Mouse (Mus musculus) kidney, adult 8-10 months (tissue): ENCODE results near the gene Abcb8.

Experiments
- DNase-seq, 2 experiments: peaks; one replicate each; pipeline ENCODE4 v3.0.0; 2022

The Abcb8 gene

GRCm38 (mm10) chr5:24427285-24427633, 33.8 kb downstream of the Abcb8 start:
- DNase-seq, result no peak

DNA sequence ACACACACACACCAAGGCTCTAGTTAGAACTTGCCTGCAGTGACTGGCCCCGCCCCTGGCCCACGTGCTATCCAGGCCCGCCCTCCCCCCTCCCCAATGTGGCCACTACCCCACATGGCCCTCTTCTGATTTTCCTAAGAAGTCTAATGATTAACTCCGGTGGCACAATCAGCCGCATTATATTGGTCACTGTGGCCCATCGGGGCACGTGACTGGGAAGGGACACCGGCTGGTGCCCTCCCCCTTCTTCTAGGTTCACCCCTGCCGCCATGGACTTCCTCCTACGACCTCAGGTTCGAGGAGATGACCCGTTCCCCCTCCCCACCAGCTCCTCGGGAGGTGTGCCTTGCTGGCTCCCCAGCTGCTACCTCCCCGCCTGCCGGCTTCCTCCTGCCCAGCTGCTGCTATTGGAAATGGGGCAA, 34.5 kb downstream of the Abcb8 start:
- DNase-seq, result peak; percentile 87 to 92

DNA sequence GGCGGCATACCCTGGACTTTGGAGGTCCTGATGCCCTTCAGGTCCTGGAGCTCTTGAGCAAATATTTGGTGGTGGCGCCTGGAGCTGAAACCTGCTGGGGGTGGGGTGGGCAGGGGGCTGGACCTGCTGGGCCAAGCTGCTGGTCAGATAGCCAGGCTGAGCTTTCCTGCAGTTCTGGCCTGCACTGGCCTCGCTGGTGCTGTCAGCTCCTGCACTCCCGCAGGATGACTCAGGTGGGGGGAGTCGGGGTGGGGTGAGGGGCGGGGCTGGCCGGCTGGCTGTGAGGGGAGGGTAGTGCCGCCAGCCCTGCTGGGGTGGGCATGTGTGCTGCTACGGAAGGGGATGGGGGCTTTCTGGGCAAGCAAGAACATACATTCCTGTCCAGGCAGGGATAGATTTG, 35.1 kb downstream of the Abcb8 start:
- no peak for DNase-seq

- no peak for DNase-seq
Observed at GRCm38 (mm10) chr5:24433993-24434392, 40.5 kb downstream of the Abcb8 start.

DNA sequence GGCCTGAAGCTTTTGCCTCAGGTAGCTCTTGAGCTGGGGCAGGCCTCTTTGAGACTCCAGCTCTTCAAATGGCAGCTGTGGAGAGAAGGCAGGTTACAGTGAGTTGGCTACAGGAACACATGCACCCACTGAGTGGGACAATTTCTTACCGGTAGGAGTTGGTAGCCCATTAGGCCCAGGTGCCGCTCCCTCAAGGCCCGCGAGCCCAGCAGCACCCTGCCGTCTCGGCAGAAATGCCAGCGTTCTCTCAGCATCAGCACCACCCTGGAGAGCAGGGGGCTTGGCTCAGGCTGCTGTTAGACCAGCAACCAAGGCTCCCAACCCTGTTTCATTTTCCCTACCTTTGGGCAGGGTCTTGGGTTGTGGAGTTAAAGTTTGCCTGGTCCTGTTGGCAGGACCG, 47.7 kb downstream of the Abcb8 start:
- no peak for DNase-seq

DNA sequence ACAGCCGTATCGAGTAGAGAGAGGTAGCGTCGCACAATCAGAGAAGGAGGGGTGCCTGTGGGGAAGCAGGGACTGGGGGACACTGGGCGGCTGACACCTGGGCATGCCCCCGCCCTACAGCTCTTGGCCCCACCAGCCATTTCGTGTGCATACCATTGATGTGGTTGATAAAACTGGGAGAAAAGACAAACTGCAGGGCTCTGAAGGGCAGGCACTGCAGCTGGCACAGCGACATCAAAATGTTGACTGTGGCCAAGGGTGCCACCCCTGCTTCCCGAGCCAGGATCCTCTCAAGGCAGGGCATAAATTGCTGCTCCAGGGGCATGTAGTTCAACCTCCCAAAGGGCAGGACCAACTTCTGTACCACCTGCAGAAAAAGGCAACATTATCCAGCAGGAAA, 48.6 kb downstream of the Abcb8 start:
- DNase-seq, result no peak

GRCm38 (mm10) chr5:24443204-24443603, 49.7 kb downstream of the Abcb8 start:
- DNase-seq, result no peak

DNA sequence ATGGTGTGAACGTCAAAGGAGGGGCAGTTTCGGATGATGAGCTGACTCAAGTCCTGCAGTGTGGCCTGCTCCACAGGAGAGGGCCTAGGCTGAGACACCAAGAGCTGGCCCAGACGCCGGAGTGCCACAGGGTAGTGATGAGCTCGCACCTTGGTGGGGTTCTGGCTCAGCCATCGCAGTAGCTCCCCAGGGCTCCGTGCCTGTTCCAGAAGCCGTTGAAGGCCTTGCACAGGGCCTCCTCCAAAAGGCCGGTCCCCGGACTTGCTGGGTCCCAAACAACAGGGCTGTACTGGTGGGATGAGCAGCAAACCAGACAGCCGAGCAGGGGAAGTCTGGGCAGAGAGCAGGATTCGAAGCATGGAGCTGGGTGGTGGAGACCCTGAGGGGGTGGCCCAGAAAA, 50.5 kb downstream of the Abcb8 start:
- no peak for DNase-seq

- DNase-seq, result peak; percentile 93
Observed at GRCm38 (mm10) chr5:24444746-24445427, 51.4 kb downstream of the Abcb8 start, which contains the start of gene Fastk. Gene Fastk (minus strand): TSS chr5:24445287.

DNA sequence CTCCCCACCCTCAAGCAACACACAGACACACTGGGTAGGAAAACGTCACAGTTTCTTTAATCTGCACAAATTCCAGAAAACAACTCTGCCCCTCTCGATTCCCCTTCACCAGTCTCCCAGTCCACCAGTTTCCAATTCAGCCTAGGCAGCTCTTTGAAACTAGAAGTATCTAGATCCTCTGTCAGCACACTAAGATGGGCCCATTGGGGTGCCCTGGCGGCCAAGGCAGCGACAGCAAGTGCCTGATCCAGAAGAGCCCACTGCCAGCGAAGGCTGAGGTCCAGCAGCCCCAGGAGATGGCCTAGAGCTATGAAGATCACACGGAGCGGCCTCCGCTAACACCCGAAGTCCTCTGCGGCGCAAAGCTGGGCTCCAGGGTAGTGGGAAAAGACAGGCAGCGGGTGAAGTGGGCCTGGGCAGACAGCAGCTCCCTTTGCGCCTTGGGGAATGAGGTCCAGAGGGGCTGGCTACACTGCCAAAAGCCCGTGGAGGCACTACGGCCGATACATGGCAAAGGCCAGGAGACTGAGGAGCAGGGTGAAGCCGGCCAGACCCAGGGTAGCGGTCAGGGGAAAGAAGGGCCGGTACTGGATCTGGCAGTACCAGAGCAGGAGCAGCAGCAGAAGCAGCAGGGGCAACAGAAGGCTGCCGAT, 52.1 kb downstream of the Abcb8 start:
- DNase-seq, result no peak

DNA sequence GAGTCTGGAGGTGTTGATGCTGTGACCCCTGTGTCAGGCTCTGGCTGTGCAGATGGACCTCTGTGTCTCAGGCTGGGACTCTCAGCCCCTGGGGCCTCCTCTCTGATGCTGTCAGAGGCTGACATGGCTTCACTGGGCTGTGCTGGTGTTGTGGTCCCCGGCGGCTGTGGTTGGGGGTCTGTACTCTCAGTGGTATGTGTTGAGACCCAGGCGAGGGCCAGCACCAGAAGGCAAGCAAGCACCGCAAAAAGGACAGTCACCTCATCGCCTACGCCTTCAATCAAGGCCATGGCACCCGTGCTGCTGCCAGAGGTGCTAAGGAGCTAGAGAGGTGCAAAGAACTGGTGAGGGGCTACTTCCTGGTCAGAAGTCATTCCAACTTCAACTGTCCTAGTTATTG, 53.2 kb downstream of the Abcb8 start:
- no peak for DNase-seq

GRCm38 (mm10) chr5:24447624-24448298, 54.3 kb downstream of the Abcb8 start, which contains the start of gene Tmub1:
Gene Tmub1 (minus strand): TSS chr5:24447854.
- peak; percentile 87 to 93 for DNase-seq

- peak; percentile 67 to 79 for DNase-seq
Observed at GRCm38 (mm10) chr5:24451264-24452029, 58.0 kb downstream of the Abcb8 start.

GRCm38 (mm10) chr5:24452030-24452690, 58.7 kb downstream of the Abcb8 start, which contains the start of gene Agap3:
Gene Agap3 (plus strand): TSS chr5:24452177.
- no peak for DNase-seq

GRCm38 (mm10) chr5:24452691-24453233, 59.3 kb downstream of the Abcb8 start:
- DNase-seq, result no peak

DNA sequence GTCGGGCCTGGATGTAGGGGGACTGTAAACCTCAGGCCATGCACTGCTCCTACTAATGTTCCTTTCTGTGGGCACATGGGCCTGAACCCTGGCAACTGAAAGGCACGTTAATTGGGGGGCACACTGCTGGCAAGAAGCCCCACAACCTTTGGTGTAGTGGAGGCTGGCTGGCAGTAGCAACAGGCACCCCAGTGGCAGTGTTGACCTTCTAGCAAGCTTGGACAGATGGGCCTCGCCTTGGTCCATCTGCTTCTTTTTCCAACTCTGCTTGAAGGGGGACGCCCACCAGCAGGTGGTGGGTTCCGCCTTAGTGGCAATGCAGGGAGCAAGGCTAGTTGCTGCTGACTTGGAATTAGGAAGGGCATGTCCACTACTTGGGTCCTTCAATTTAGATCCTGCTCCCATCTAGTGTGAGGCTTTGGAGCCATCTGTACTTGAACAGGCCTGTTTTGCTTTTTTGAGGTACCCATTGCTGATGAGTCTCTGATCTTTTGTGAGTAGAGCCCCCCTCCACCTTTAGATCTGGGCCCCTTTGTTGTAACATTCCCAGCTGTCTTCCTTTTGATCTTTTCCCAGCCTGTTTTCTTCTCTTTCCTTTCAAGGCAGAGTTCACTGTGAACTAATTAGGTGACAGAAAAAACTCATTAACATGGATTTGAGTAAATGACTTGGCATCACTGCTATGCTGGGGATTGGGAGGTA, 60.0 kb downstream of the Abcb8 start:
- no peak for DNase-seq

DNA sequence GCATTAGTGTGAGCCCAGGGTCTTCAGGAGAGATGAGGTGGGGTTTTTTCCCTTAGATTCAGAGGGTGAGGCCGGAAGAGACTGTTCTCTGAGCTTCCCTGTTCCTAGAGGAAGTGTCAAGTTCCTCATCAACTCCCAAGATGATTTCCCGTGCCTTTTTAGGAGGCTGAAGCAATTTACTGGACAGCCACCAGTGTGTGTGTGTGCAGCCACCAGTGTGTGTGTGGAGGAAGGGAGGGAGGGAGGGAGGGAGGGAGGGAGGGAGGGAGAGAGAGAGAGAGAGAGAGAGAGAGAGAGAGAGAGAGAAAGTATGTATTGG, 60.5 kb downstream of the Abcb8 start:
- no peak for DNase-seq

DNA sequence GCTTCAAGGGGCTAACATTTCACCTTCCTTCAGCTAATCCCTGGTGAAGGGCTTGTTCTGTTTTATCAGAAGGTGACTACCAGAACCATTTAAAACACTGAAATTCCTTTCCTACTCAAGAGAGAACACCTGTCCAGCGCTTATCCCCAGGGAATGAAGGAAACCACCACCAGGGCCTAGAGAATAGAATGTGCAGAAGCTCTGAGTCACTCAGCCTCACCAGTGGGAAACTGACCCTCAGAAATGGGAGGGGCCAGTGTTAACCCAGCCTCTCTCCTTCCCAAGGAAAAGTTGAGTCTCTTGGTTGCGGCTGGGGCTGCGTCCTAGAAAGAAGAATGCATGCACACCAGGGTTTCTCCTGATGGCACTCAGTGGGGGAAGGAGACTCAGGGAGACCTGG, 61.6 kb downstream of the Abcb8 start:
- no peak for DNase-seq

- no peak for DNase-seq
Observed at GRCm38 (mm10) chr5:24455613-24456012, 62.1 kb downstream of the Abcb8 start.
